Mouse (Mus musculus) E14TG2a.4 (cell line): ENCODE measurements at regions not wholly inside any gene's neighbourhood (a gene's known extent, or its start where the extent isn't known, plus 50 kb on each side); places are given as distances from the start of the nearest gene placed in this dataset.

ENCODE experiments used
- CTCF ChIP-seq: conservative IDR thresholded peaks from 2 replicates; pipeline ENCODE4 v1.5.1; 2014; ENCODE audit warnings: low read length
- NANOG ChIP-seq: IDR thresholded peaks from 2 replicates; pipeline ENCODE4 v1.6.1; 2014; ENCODE audit warnings: borderline replicate concordance, low read length, mixed read lengths
- POU5F1 ChIP-seq: IDR thresholded peaks from 2 replicates; pipeline ENCODE4 v1.6.1; 2014; ENCODE audit warnings: low read length, borderline replicate concordance

GRCm38 (mm10) chr2:131403543-131404217 is 51.0 kb upstream of the Rnf24 start:
- TF ChIP-seq CTCF (no peak), NANOG (no peak), POU5F1 (no peak)
